Mouse (Mus musculus) embryonic stem cell, embryonic (primary cell): ENCODE data around the gene Bcl2l12.

Experiments
- CTCF ChIA-PET, 4 experiments: fragments of 300-600 bp in 2 of 4; fragments of 350-600 bp in 2 of 4; sonication (Branson Sonifier 250); formaldehyde crosslinking; loops; one replicate each; lab custom pipeline; 2022; ENCODE audit warnings: inconsistent platforms in 2 of 4; lab: Charles Lee
- POLR2A ChIA-PET, 4 experiments: fragments of 300-600 bp in 2 of 4; fragments of 350-600 bp in 2 of 4; sonication (Branson Sonifier 250); formaldehyde crosslinking; loops; one replicate each; lab custom pipeline; 2022; ENCODE audit warnings: antibody characterized with exemption in 4 of 4, inconsistent platforms in 1 of 4; lab: Charles Lee

The Bcl2l12 gene

DNA sequence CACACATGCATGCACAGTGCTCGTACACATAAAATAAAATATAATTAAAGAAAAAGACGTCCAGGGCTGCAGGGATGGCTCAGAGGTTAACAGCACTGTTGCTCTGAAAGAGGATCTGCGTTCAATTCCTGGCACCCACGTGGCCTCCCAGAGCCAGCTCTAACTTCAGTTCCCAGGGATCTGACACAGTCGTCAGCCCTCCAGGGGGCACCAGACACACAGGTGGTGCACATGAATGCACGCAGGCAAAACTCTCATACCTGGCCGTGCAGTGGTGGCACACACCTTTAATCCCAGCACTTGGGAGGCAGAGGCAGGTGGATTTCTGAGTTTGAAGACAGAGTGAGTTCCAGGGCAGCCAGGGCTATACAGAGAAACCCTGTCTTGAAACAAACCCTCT lies 32.5 kb downstream of the Bcl2l12 start:
- ChIA-PET CTCF (interaction anchor here (0.6 to 1.8 kb wide), 28 partner anchors 9 to 593 kb away, joined by 3 to 11 read pairs (median 4); partner anchors contain the start of genes Prmt1 (in 2 of the 4), Ap2a1 (in 1 of the 4), Gys1 (in 1 of the 4) and Irf3 (in 1 of the 4)), POLR2A (interaction anchor here (0.5 to 2.1 kb wide), 21 partner anchors 8 to 454 kb away, joined by 3 to 13 read pairs (median 4); partner anchors contain the start of genes Prmt1 (in 3 of the 4), Ap2a1 (in 1 of the 4), Cpt1c (in 1 of the 4) and Lhb (in 1 of the 4))

- CTCF ChIA-PET: interaction anchor here in 3 of 4 experiments (1.0 to 1.8 kb wide), 6 partner anchors 8 to 103 kb away, joined by 3 to 11 read pairs (median 6); partner anchors contain the start of gene Irf3 (in 1 of the 3)
- POLR2A ChIA-PET: interaction anchor here in 2 of 4 experiments (0.6 to 2.1 kb wide), 14 partner anchors 8 to 149 kb away, joined by 3 to 13 read pairs (median 6); partner anchors contain the start of genes Cpt1c (in 1 of the 2), Nup62 (in 1 of the 2) and Prmt1 (in 1 of the 2)
These were observed 33.5 kb downstream of the Bcl2l12 start for GRCm38 (mm10) chr7:44964990-44965389.

GRCm38 (mm10) chr7:44962831-44963230 lies 35.7 kb downstream of the Bcl2l12 start:
- ChIA-PET POLR2A (interaction anchor here in 3 of 4 experiments (0.6 to 3.1 kb wide), 13 partner anchors 7 to 135 kb away, joined by 3 to 14 read pairs (median 4); partner anchors contain the start of genes Fuz (in 1 of the 3), Prmt1 (in 1 of the 3) and Tbc1d17 (in 1 of the 3)), CTCF (interaction anchor here in 3 of 4 experiments (0.5 to 1.6 kb wide), 5 partner anchors 10 to 196 kb away, joined by 3 to 4 read pairs (median 4); partner anchors contain the start of gene Cpt1c (in 1 of the 3))

GRCm38 (mm10) chr7:44962337-44962736 lies 36.2 kb downstream of the Bcl2l12 start:
- ChIA-PET CTCF (interaction anchor here in 3 of 4 experiments (0.5 to 1.6 kb wide), 5 partner anchors 10 to 196 kb away, joined by 3 to 4 read pairs (median 4); partner anchors contain the start of gene Cpt1c (in 1 of the 3)), POLR2A (interaction anchor here in 2 of 4 experiments (0.6 to 3.1 kb wide), 14 partner anchors 8 to 499 kb away, joined by 3 to 14 read pairs (median 4); partner anchors contain the start of genes Ap2a1 (in 2 of the 2), Atf5 (in 1 of the 2), Il4i1 (in 1 of the 2) and Nup62 (in 1 of the 2))

- ChIA-PET CTCF (no interaction called here), POLR2A (interaction anchor here in 2 of 4 experiments (1.1 to 3.1 kb wide), 4 partner anchors 8 to 26 kb away, joined by 3 to 14 read pairs (median 7); partner anchors contain the start of gene Prmt1 (in 1 of the 2))
These were observed 38.0 kb downstream of the Bcl2l12 start for GRCm38 (mm10) chr7:44960512-44960910.

- ChIA-PET POLR2A (interaction anchor here in 2 of 4 experiments (0.6 to 3.1 kb wide), 7 partner anchors 8 to 457 kb away, joined by 3 to 14 read pairs (median 4); partner anchors contain the start of gene Prmt1 (in 1 of the 2)), CTCF (no interaction called here)
These were observed 38.5 kb downstream of the Bcl2l12 start for GRCm38 (mm10) chr7:44959874-44960511.

- ChIA-PET CTCF (interaction anchor here in 2 of 4 experiments (0.5 to 1.4 kb wide), 3 partner anchors 20 to 33 kb away, joined by 3 read pairs; no protein-coding TSS in a partner anchor), POLR2A (interaction anchor here in 2 of 4 experiments (0.6 to 4.7 kb wide), 5 partner anchors 11 to 458 kb away, joined by 3 to 42 read pairs (median 5); no protein-coding TSS in a partner anchor)
These were observed 39.2 kb downstream of the Bcl2l12 start for GRCm38 (mm10) chr7:44959281-44959680.

DNA sequence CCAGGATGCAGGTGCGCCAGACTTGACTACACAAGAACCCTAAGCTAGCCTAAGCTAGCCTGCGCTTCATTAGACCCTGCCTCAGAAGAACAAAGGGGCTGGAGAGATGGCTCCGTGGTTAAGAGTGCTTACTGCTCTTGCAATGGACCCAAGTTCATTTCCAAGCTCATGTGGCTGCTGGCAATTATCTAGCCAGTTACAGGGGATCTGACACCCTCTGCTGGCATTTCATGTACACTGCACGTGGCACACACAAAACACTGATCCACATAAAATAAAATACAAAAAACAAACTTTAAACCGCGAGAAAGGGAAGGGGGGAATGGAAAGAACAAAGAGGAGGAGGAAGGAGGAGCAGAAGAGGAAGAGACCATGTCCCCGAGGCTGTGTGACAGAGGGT lies 40.3 kb downstream of the Bcl2l12 start:
- CTCF ChIA-PET: interaction anchor here (0.6 to 2.4 kb wide), 41 partner anchors 9 to 431 kb away, joined by 3 to 12 read pairs (median 4); partner anchors contain the start of genes Ap2a1 (in 3 of the 4), Flt3l (in 1 of the 4), Gm45713 (in 1 of the 4) and Il4i1 (in 1 of the 4)
- POLR2A ChIA-PET: interaction anchor here (0.5 to 4.7 kb wide), 32 partner anchors 9 to 833 kb away, joined by 3 to 42 read pairs (median 4); partner anchors contain the start of genes Izumo2 (in 3 of the 4), Ap2a1 (in 2 of the 4), Ptov1 (in 2 of the 4) and Med25 (in 1 of the 4)

DNA sequence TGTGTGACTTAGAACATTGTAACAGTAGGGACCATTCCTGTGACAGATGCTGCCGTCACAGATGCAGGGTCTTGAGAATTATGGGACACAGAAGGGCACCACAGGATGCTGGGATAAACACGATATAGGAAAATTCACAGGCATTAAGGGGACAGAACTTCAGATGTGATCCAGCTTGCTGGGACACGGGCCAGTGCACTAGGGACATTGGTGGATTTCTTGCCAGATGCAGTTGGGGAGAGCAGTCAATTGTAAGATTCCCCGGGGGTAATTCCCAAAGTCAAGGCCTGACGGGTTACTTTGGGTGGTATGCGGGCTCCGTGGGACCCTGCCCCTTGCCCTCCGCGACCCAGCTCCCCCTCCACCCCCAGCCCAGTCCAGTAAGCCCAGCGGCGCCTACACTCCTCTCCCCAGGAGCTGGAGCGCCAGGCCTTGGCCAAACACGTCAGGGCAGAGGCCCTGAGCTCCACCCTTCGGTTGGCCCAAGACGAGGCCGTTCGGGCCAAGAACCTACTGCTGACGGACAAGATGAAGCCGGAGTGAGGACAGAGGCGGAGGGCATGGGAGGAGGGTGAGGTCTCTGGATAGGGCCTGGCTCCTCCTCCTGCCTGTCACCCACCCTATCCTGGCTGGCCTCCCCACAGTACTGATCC lies 41.2 kb downstream of the Bcl2l12 start:
- ChIA-PET POLR2A (interaction anchor here (0.6 to 4.7 kb wide), 39 partner anchors 8 to 254 kb away, joined by 3 to 42 read pairs (median 4); partner anchors contain the start of genes Izumo2 (in 3 of the 4), Ap2a1 (in 2 of the 4), Prmt1 (in 1 of the 4) and Ptov1 (in 1 of the 4)), CTCF (interaction anchor here (0.6 to 2.4 kb wide), 32 partner anchors 8 to 291 kb away, joined by 3 to 12 read pairs (median 5); partner anchors contain the start of genes Ap2a1 (in 3 of the 4), Prmt1 (in 2 of the 4), Izumo2 (in 1 of the 4) and Rras (in 1 of the 4))

DNA sequence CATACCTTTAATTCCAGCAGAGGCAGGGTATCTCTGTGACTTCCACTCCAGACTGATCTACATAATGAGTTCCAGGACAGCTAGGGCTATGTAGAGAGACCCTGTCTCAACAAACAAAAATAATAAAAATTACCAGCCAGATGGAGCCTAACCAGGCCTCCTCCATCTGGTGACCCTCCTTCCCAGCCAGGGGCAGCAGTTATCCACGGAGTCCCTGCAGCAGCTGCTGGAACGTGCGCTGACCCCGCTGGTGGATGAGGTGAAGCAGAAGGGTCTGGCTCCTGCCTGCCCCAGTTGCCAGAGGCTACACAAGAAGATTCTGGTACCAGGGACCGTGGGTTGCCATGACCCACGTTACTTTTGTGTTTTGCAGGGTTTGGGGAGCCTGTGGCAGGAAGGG lies 42.2 kb downstream of the Bcl2l12 start:
- POLR2A ChIA-PET: interaction anchor here in 2 of 4 experiments (0.7 to 4.7 kb wide), 17 partner anchors 8 to 247 kb away, joined by 3 to 42 read pairs (median 5); partner anchors contain the start of genes Ap2a1 (in 2 of the 2), Izumo2 (in 1 of the 2), Prmt1 (in 1 of the 2) and Ptov1 (in 1 of the 2)
- CTCF ChIA-PET: interaction anchor here in 3 of 4 experiments (0.6 to 2.4 kb wide), 7 partner anchors 9 to 31 kb away, joined by 3 to 9 read pairs (median 5); partner anchors contain the start of gene Prmt1 (in 1 of the 3)

GRCm38 (mm10) chr7:44955628-44956027 lies 42.9 kb downstream of the Bcl2l12 start:
- POLR2A ChIA-PET: interaction anchor here in 2 of 4 experiments (0.7 to 4.7 kb wide), 9 partner anchors 10 to 141 kb away, joined by 3 to 42 read pairs (median 6); partner anchors contain the start of genes Ap2a1 (in 1 of the 2) and Prmt1 (in 1 of the 2)

DNA sequence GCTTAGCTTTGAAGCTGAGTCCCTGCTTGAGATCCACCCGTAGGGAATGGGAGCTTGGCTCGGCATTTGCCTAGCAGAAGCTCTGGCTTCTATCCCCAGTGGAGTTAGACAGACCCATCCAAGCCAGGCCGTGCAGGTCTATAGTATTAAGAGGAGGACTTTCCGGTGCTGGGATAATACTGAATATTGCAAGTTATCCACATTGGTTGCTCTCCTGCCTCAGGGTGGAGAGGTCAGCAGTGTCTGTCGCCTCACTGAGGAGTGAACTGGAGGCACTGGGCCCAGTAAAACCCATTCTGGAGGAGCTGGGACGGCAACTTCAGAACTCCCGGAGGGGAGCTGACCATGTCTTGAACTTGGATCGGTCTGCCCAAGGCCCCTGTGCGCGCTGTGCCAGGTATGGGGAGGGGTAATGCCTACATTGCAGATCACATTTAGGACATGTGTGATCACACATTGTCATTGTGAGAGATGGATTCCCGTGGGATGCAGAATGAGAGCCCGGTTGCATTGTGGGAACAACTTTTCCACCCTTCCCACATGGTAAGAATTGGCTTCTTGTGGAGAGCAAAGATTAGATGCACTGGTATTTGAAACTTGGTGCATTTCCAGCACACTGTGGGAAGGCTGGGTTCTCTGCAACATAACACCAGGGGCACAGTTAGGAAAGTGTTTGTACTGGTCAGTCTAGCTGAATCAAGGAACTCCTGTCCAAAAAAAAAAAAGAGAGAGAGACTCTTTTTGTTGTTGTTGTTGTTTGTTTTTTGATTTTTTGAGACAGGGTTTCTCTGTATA lies 44.2 kb downstream of the Bcl2l12 start:
- ChIA-PET CTCF (interaction anchor here in 3 of 4 experiments (0.6 to 2.0 kb wide), 9 partner anchors 10 to 94 kb away, joined by 3 to 6 read pairs (median 3); no protein-coding TSS in a partner anchor), POLR2A (interaction anchor here in 3 of 4 experiments (0.6 to 6.4 kb wide), 12 partner anchors 9 to 171 kb away, joined by 3 to 98 read pairs (median 4); partner anchors contain the start of genes Akt1s1 (in 1 of the 3), Cpt1c (in 1 of the 3), Il4i1 (in 1 of the 3) and Nup62 (in 1 of the 3))

More at GRCm38 (mm10) chr7:44955628-44956027, 42.9 kb downstream of the Bcl2l12 start:
- CTCF ChIA-PET: interaction anchor here (0.6 to 2.1 kb wide), 8 partner anchors 10 to 280 kb away, joined by 3 to 7 read pairs (median 3); partner anchors contain the start of gene Ap2a1 (in 1 of the 4)

DNA sequence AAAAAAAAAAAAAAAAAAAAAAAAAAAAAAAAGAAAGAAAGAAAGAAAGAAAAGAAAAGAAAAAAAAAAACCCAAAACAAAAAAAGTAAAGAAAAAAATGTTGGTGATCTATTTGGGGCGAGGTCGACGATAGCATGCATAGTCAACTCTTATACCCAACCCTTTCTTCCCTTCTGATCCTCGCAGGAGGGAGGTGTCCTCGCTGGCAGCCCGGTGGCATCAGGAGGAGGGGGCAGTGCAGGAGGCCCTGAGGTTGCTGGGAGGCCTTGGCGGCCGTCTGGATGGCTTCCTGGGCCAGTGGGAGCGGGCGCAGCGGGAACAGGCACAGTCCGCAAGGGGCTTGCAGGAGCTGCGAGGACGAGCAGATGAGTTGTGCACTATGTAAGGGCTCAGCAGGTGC lies 45.0 kb downstream of the Bcl2l12 start:
- CTCF ChIA-PET: interaction anchor here in 1 of 4 experiments (0.9 to 2.0 kb wide), 4 partner anchors 16 to 93 kb away, joined by 3 to 5 read pairs (median 3); no protein-coding TSS in a partner anchor
- POLR2A ChIA-PET: interaction anchor here in 3 of 4 experiments (0.7 to 6.4 kb wide), 12 partner anchors 10 to 177 kb away, joined by 3 to 98 read pairs (median 10); partner anchors contain the start of genes Prmt1 (in 2 of the 3), Akt1s1 (in 1 of the 3), Cpt1c (in 1 of the 3) and Fuz (in 1 of the 3)

DNA sequence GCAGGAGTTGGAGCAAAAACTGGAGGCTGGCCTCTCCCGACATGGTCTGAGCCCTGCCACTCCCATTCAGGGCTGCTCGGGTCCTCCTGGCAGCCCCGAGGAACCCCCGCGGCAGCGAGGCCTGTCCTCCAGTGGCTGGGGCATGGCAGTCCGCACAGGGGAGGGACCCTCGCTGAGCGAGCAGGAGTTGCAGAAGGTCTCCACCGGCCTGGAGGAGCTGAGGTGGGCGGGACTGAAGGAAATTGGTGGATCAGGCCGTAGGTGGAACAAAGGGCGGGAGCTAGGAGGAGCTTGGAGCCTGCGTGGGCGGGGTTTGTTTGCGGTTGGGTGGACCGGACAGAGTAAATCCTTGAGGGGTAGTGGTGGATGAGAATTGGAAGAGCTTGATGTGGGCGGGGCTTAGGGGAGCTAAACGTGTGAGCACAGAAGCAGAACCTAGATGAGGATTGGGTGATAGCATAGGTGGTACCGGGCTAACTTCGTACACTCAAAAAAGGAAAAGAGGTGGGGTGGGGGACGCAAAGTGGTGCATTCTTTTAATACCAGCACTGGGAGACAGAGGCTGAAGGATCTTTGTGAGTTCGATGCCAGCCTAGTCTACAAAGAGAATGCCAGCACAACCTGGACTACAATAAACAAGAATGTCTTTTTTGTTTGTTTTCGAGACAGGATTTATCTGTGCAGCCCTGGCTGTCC lies 45.8 kb downstream of the Bcl2l12 start:
- CTCF ChIA-PET: interaction anchor here (0.6 to 2.4 kb wide), 48 partner anchors 10 to 485 kb away, joined by 3 to 32 read pairs (median 3); partner anchors contain the start of genes Ap2a1 (in 2 of the 4), Aldh16a1 (in 1 of the 4), Flt3l (in 1 of the 4) and Josd2 (in 1 of the 4)

More for the DNA sequence above, 45.8 kb downstream of the Bcl2l12 start:
- POLR2A ChIA-PET: interaction anchor here (0.5 to 6.4 kb wide), 170 partner anchors 9 to 691 kb away, joined by 3 to 109 read pairs (median 6); partner anchors contain the start of genes Tsks (in 4 of the 4), Akt1s1 (in 3 of the 4), Ap2a1 (in 3 of the 4) and Atf5 (in 3 of the 4)
